Mouse (Mus musculus) embryonic fibroblast, embryonic 13.5 days (primary cell): ENCODE measurements at regions not wholly inside any gene's neighbourhood (a gene's known extent, or its start where the extent isn't known, plus 50 kb on each side); places are given as distances from the start of the nearest gene placed in this dataset.

ENCODE experiments used
- CTCF ChIP-seq: IDR thresholded peaks from 2 replicates; pipeline ENCODE4 v1.5.1; 2011; ENCODE audit warnings: mild to moderate bottlenecking, control low read depth, low read length, moderate library complexity, borderline replicate concordance; ENCODE audit not compliant: insufficient read depth
- POLR2A ChIP-seq: IDR thresholded peaks from 2 replicates; pipeline ENCODE4 v1.6.1; 2011; ENCODE audit warnings: low read depth, mild to moderate bottlenecking, control low read depth, low read length, moderate library complexity

GRCm38 (mm10) chr4:89474836-89475541 is 164.2 kb upstream of the Cdkn2b start:
- no peak for TF ChIP-seq CTCF
- TF ChIP-seq POLR2A, result no peak
